Mouse (Mus musculus): ENCODE data around the gene Gm3187.
"Not testable (repeated sequence)": the region's sequence is repeated elsewhere in the genome, so short reads cannot be mapped to it uniquely, and the experiment has no call there.

Gm3187 gene

GRCm38 (mm10) chr14:5483907-5484306 lies at the start of gene Gm3187:
TSS of gene Gm3187 (plus strand) at chr14:5484207.
- not testable (repeated sequence) for DNase-seq (ENCODE audit: low read depth in 2 of 2, low spot score in 2 of 2)

- not testable (repeated sequence) for DNase-seq (ENCODE audit: low read depth in 2 of 2, low spot score in 2 of 2)
Measured at GRCm38 (mm10) chr14:5455367-5455766, 28.6 kb upstream of the Gm3187 start, which contains the start of gene Gm3194. TSS of gene Gm3194 (minus strand) at chr14:5455467.

GRCm38 (mm10) chr14:5460469-5460868 lies 23.5 kb upstream of the Gm3187 start:
- DNase-seq (ENCODE audit: low read depth in 2 of 2, low spot score in 2 of 2), result not testable (repeated sequence)

DNA sequence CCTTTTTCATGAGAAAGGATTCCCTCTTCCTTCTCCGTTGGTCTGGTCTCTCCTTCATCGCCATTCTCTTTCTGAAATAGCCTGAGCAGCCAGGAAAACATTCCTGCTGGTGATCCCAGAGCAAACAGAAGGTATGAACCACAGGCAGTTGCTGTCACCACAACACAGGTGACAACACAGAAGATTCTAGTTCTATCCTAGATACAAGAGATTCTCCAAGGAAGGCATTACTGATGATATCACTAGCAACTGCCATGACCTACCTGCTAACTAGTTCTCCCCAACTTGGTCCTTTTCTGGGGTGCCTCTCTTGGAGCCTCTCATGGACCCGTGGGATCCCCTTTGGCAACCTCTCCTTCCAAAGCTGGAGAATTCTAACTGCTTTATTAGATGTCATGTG lies 6.3 kb upstream of the Gm3187 start, which contains the start of gene Gm8246:
Gene Gm8246 (minus strand): TSS at position 101 of the 400 bp plus-strand sequence.
- not testable (repeated sequence) for DNase-seq (ENCODE audit: low read depth in 2 of 2, low spot score in 2 of 2)

DNA sequence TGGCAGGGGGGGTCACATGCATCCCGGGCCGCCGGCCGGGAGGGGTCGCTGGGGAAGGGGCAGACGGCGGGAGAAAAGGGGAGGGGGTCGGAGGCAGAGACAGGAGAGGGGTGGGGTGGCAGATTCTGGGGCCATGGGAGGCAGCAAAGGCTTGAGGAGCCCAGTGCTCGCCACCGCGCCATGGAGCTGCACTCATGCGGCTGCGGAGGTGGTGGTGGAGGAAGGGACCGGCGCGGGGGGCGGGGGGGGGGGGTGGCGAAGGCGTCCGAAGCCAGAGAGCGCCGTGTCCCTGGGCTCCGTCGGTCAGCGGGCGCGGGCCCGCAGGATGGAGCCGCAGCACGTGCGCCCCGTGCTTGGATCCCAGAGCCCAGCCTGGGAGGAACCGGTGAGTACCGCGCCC lies 17.4 kb downstream of the Gm3187 start, which contains the start of gene Gm3488:
Gene Gm3488 (plus strand): TSS at position 301 of the 400 bp plus-strand sequence.
- DNase-seq (ENCODE audit: low read depth in 2 of 2, low spot score in 2 of 2), result not testable (repeated sequence)

- not testable (repeated sequence) for DNase-seq (ENCODE audit: low read depth in 2 of 2, low spot score in 2 of 2)
Measured at GRCm38 (mm10) chr14:5538196-5538595, 54.2 kb downstream of the Gm3187 start, which contains the start of gene Gm3532. TSS of gene Gm3532 (plus strand) at chr14:5538496.
